Mouse (Mus musculus): Measurements from ENCODE around the gene Csl.

The Csl gene

DNA sequence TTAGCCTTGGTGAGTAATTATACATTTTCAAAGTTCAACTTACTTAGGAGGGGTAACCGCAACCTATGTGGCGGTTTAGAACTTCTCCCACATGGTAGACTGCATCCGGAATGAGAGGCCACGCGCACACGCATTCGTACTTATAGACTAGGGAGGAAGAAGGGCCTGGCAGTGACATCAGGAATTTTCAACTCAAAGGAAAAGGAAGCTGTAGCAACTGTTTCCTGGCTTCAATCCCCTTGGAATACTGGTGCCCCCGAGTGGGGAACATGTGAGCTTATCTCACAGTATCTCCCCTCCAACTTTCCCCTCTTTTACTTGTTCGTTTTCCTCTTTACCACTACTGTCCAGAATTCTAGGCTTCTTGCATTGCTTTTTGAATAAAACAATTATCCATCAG is at the start of gene Csl:
Gene Csl (minus strand): TSS at position 101 of the 400 bp plus-strand sequence.
- no peak for ATAC-seq (ENCODE audit: low TSS enrichment)

GRCm38 (mm10) chr10:99789418-99789817 is 30.0 kb upstream of the Csl start:
- no peak for ATAC-seq (ENCODE audit: low TSS enrichment)

- no peak for ATAC-seq (ENCODE audit: low TSS enrichment)
Measured at GRCm38 (mm10) chr10:99774228-99775120, 15.0 kb upstream of the Csl start.

DNA sequence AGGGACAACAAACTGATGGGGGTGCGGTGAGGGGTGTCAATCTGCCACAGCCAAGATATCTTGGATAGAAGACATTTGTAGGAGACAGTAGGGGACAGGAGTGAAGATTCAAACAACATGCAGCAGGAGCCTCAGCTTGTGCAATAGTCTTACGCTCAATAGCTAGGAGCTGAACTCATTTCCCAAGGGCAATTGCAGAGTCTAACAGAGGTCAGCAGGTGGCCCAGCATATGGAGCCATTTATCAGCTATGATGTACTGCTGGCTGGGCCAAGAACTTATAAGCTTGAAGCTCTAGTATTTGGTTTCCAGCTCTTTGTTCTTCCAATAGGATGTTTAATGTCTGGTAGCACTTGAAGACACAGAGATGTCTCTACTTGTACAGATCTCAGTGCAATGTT is 9.3 kb downstream of the Csl start:
- ATAC-seq (ENCODE audit: low TSS enrichment) = no peak

DNA sequence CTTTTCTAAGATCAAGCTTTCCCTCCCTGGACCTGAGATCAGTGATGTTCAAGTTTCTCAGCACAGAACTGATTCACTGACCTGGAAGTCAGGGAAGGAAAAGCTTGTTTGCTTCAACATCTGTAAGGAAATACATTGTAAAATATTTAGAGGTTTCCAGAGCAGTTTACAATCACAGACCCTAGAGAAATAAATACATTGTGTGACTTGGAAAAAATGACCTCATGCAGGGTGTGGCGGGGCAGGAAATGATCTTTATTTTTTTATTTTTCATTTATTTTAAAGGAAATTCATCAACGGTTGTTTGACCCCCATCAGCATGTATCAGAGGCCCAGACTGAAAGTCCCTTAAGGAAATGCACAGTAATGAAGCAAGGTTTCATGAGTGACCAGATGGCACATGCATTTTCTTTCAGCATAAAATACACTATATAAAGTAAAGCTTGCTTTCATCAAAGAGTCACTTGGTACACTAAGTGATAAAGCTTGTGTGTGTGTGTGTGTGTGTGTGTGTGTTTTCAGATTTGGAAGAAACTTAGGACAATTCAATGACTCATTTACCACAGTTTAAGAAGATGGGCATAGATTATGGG is 10.7 kb downstream of the Csl start:
- ATAC-seq (ENCODE audit: low TSS enrichment) = no peak

DNA sequence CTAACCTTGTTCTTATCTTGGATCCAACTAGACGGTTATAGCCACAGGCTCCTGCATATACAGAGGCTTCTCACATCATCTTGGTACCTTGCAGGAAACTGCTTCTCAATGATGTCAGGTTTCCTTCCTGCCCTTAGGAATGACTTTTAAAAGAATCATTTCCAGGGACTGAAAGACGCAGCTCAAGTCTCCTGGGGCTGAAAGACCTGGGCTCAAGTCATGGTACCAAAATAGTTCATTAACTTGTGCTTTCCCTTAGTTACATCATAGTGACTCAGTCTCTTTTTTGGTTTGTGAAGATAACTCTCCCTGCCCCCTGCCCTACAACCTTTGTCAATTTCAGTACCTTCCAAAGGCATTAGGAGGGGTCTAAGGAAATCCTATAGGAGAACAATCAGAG is 11.4 kb downstream of the Csl start:
- ATAC-seq (ENCODE audit: low TSS enrichment) = no peak

DNA sequence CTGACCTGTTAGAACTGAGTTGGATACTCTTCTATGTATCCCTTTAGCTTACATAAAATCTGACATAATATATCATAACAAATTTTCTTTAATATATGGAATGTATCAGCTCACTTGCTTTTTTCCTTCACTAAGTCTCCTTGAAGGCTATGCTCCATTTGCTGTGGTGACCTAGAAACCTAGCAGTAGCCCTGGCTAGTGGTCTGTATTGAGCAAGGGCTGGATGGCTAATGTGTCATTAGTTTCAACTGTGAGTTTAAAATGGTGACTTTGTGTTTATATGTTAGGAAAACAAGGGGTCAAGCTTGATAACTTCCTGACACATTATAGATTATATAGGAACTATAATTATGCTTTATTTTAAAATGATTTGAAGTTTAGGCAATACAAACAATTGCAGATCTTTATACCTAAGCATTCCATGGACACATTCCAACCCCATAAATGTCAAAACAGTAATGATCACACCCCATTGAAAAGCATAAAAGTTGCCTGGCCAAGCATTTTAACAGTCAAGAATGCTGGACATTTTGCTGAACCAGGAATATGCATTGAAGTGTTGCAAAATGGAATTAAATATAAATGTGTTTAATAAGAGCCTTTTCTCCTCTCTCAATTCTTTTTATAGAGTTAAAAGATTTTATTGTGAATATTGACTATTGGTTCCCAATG is 17.7 kb downstream of the Csl start:
- ATAC-seq (ENCODE audit: low TSS enrichment) = no peak

GRCm38 (mm10) chr10:99713129-99713528 is 46.3 kb downstream of the Csl start:
- ATAC-seq (ENCODE audit: low TSS enrichment) = no peak

DNA sequence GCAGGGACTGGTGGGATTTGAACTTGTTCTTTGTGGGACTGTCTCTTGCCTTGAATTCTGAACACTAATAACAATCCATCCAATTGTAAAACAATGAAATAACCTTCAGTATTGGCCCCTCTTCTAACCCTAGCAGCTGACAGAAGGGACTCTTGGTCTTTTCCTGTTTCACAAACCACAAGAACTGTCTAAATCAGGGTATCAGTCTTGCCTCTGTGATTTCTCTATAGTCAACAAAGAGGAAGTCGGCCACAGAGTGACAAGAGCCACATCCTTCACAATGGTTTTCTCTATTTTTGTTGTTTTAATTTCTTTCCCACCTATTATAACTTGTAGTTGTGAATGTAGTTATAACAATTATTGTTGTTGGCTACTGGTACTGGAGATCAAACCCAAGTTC is 47.9 kb downstream of the Csl start:
- ATAC-seq (ENCODE audit: low TSS enrichment) = no peak

Data from frontal cortex, adult (tissue).